Mouse (Mus musculus): ENCODE data around the gene Tpm3.
"Not testable (repeated sequence)": the region's sequence is repeated elsewhere in the genome, so short reads cannot be mapped to it uniquely, and the experiment has no call there.

Tpm3 gene

GRCm38 (mm10) chr3:90083698-90084324 lies 11.4 kb downstream of the Tpm3 start:
- DNase-seq (ENCODE audit: low read depth, low spot score), result no peak

- no peak for DNase-seq (ENCODE audit: low read depth, low spot score)
Observed at GRCm38 (mm10) chr3:90084790-90085189, 12.3 kb downstream of the Tpm3 start.

DNA sequence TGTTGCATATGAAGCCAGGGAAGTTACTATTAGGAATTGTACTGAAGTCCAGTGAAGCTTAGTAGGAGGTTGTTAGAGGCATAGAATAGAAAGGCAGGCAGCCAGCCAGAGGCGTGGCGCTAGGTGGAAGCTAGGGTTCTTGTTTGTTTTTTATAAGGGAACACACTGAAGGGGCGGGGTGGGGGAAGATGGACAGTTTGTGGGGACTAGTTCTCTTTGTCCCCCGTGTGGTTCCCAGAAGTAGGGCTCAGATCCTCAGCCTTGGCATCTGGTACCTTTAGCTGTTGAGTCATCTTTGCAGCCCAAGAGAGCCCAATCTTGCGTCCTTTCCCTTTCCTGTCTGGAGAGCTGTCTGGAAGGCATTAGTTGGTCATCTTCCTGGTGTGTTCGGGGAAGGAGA lies 12.8 kb downstream of the Tpm3 start:
- no peak for DNase-seq (ENCODE audit: low read depth, low spot score)

GRCm38 (mm10) chr3:90086068-90086467 lies 13.6 kb downstream of the Tpm3 start:
- no peak for DNase-seq (ENCODE audit: low read depth, low spot score)

GRCm38 (mm10) chr3:90088617-90089016 lies 16.2 kb downstream of the Tpm3 start:
- DNase-seq (ENCODE audit: low read depth, low spot score), result no peak

DNA sequence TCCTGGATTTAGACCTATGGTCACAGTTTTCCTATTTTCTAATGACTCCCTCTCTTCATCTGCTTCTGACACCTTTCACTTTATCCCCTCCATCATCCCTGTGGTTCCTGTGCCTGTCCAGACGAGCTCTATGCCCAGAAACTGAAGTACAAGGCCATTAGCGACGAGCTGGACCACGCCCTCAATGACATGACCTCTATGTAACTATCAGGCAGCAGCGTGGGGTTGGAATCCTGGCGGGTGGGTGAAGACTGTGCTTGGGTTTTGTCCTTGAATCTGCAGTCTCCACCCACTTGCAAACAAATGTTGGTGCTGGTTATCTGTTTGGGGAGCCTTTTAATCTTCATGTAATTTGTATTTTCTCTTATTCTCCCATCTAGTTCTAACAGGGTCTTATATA lies 18.4 kb downstream of the Tpm3 start:
- peak; percentile 77 for DNase-seq (ENCODE audit: low read depth, low spot score)

DNA sequence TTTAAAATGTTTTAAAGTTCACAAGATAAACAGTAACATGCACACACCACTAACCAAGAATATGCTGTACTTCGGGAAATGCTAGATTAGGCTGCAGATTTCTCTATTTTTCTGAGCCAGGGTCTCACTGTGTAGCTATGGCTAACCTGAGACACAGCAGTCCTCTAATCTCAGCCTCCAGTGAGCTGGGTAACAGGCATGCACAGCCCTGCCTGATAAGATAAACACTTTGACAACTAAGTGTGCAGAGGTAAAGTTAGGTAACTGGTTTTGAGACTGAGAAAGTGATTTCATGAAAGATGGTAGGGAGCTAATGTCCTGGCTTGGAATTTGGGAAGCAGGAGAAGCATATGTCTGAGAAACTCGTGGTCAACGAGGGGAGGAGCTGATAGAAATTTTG lies 22.0 kb downstream of the Tpm3 start:
- DNase-seq (ENCODE audit: low read depth, low spot score), result no peak

GRCm38 (mm10) chr3:90097928-90098327 lies 25.5 kb downstream of the Tpm3 start:
- DNase-seq (ENCODE audit: low read depth, low spot score), result no peak

GRCm38 (mm10) chr3:90101010-90101409 lies 28.6 kb downstream of the Tpm3 start:
- no peak for DNase-seq (ENCODE audit: low read depth, low spot score)

- no peak for DNase-seq (ENCODE audit: low read depth, low spot score)
Observed at GRCm38 (mm10) chr3:90101673-90102072, 29.2 kb downstream of the Tpm3 start.

GRCm38 (mm10) chr3:90102239-90102638 lies 29.8 kb downstream of the Tpm3 start:
- peak; percentile 56 for DNase-seq (ENCODE audit: low read depth, low spot score)

DNA sequence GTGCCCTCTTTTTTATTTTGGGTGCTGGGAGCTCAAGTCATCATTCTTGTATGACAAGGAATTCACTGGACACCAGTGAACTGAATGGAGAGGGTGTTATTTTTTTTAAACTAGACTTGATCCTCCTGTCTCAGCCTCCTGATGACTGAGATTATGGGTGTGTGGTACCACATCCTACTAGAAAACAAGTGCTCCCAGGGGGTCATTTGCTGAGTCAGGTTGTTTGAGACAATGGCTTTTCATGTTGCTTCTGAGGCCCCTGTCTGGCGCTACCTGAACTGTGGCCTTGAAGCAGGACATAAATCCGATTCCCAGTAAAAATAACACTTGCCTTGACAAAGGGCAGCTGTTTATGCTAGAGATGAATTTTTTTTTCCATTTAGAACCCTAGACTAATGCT lies 30.7 kb downstream of the Tpm3 start:
- no peak for DNase-seq (ENCODE audit: low read depth, low spot score)

- no peak for DNase-seq (ENCODE audit: low read depth, low spot score)
Observed at GRCm38 (mm10) chr3:90103938-90104337, 31.5 kb downstream of the Tpm3 start, which contains the start of gene Nup210l. TSS of gene Nup210l (plus strand) at chr3:90104132.

- no peak for DNase-seq (ENCODE audit: low read depth, low spot score)
Observed at GRCm38 (mm10) chr3:90111706-90112105, 39.3 kb downstream of the Tpm3 start.

GRCm38 (mm10) chr3:90114342-90114741 lies 41.9 kb downstream of the Tpm3 start:
- peak; percentile 68 for DNase-seq (ENCODE audit: low read depth, low spot score)

- no peak for DNase-seq (ENCODE audit: low read depth, low spot score)
Observed at GRCm38 (mm10) chr3:90115526-90115925, 43.1 kb downstream of the Tpm3 start.

GRCm38 (mm10) chr3:90118132-90118790 lies 45.8 kb downstream of the Tpm3 start:
- no peak for DNase-seq (ENCODE audit: low read depth, low spot score)

DNA sequence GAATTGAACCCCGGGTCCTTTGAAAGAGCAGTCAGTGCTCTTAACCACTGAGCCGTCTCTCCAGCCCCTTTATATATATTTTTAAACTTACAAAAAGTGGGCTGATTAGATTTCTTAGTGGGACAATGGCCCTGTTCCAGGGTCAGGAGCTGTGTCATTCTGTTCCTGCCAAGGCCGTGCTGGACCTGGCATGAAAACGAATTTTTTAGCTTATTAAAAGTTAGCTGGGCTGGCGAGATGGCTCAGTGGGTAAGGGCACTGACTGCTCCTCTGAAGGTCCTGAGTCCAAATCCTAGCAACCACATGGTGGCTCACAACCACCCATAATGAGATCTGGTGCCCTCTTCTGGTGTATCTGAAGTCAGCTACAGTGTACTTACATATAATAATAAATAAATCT lies 49.6 kb downstream of the Tpm3 start:
- not testable (repeated sequence) for DNase-seq (ENCODE audit: low read depth, low spot score)

GRCm38 (mm10) chr3:90125710-90126109 lies 53.3 kb downstream of the Tpm3 start:
- no peak for DNase-seq (ENCODE audit: low read depth, low spot score)

DNA sequence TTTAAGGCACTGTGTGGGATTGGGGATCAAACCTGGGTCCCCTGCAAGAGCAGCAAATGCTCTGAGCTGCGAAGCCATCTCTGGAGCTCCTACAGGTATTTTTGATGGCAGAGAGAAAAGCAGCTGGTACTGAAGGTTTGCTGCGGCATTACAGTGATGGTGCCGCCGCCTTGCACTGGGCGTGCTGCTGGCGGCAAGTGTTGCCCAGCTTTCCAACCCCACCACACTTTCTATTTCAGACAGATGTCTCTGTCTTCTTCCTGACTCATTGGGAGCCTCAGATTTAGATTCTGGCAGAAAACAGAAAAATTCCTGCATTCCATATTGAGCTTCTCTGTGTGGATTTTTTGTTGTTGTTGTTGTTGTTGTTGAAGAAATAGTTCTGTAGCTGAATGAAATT lies 55.4 kb downstream of the Tpm3 start:
- DNase-seq (ENCODE audit: low read depth, low spot score), result no peak

- DNase-seq (ENCODE audit: low read depth, low spot score), result no peak
Observed at GRCm38 (mm10) chr3:90132745-90133144, 60.3 kb downstream of the Tpm3 start.

- no peak for DNase-seq (ENCODE audit: low read depth, low spot score)
Observed at GRCm38 (mm10) chr3:90133331-90133730, 60.9 kb downstream of the Tpm3 start.

- no peak for DNase-seq (ENCODE audit: low read depth, low spot score)
Observed at GRCm38 (mm10) chr3:90134483-90134882, 62.0 kb downstream of the Tpm3 start.
